Mouse (Mus musculus) cerebellum, adult 2 months (tissue): ENCODE data around the gene Usp7.

Experiments
- CTCF ChIP-seq: fragments of 200-500 bp; IDR thresholded peaks from 2 replicates; pipeline ENCODE4 v1.5.1; 2011; ENCODE audit warnings: low read depth, mild to moderate bottlenecking, control low read depth, low read length, moderate library complexity, borderline replicate concordance; ENCODE audit not compliant: insufficient read depth
- POLR2A ChIP-seq: fragments of 200-500 bp; IDR thresholded peaks from 2 replicates; pipeline ENCODE4 v1.6.1; 2011; ENCODE audit warnings: low read length, control low read depth, borderline replicate concordance; ENCODE audit not compliant: insufficient read depth

DNA sequence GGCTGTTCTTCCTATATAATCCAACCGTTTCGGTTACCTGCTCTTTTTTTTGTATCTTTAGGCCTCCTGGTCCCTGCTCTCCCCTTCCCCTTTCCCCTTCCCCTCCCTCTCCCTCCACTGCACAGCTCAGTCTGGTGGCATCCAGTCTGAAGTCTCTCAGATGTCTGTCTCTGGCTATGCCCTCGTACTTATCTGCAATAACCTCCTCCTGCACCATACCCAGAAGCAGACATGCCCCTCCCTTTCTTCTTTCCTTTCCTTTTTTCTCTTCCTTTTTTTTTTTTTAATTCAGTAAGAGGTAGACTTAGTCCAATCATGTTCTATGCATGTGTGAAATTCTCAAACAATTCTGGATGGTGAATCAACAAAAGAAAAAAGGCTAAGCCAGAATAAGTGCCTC is 48.1 kb downstream of the Usp7 start:
- TF ChIP-seq POLR2A = no peak
- no peak for TF ChIP-seq CTCF
